Mouse (Mus musculus): ENCODE results near the gene Polrmt. TPM values are rescaled to one million over a fixed set of nuclear protein-coding genes. Genes with fewer than 3 reads are reported as not detected.

The Polrmt gene
- polyA plus RNA-seq, 1 experiment from 2014 or later = 31.8 TPM

- H3K27ac ChIP-seq (ENCODE audit: low read length) = no peak overlapping the region
- no peak for ATAC-seq (ENCODE audit: insufficient number of reproducible peaks, insufficient read depth, low FRiP score, low read depth)
- 89% methylated on average over 6 of the region's 6 CpGs for WGBS
- no peaks in the 10 kb centered on the region for H3K9me3 ChIP-seq (ENCODE audit: control insufficient read depth, low read depth, low read length)
- peaks cover 15% of the 10 kb centered on the region; the same call in 1 of the 2 replicates for H3K4me1 ChIP-seq (ENCODE audit: control insufficient read depth, insufficient read depth, low read length)
- no peak overlapping the region for H3K4me2 ChIP-seq (replicated peaks; ENCODE audit: low read depth, low read length)
- no peaks in the 10 kb centered on the region for H3K36me3 ChIP-seq (ENCODE audit: control insufficient read depth, insufficient read depth, low read length)
- H3K4me3 ChIP-seq (ENCODE audit: low read depth, low read length) = no peak overlapping the region
- H3K9ac ChIP-seq (replicated peaks; ENCODE audit: low read depth, low read length) = no peak overlapping the region
- no peaks in the 10 kb centered on the region for H3K27me3 ChIP-seq (ENCODE audit: control insufficient read depth, insufficient read depth, low read length)
Observed at GRCm38 (mm10) chr10:79698459-79698858, 47.9 kb downstream of the Polrmt start.

- no peak overlapping the region for H3K4me2 ChIP-seq (replicated peaks; ENCODE audit: low read depth, low read length)
- 72% methylated on average over 6 of the region's 6 CpGs for WGBS
- no peaks in the 10 kb centered on the region for H3K9me3 ChIP-seq (ENCODE audit: control insufficient read depth, low read depth, low read length)
- H3K36me3 ChIP-seq (ENCODE audit: control insufficient read depth, insufficient read depth, low read length) = no peaks in the 10 kb centered on the region
- no peak overlapping the region for H3K4me3 ChIP-seq (ENCODE audit: low read depth, low read length)
- ATAC-seq (ENCODE audit: insufficient number of reproducible peaks, insufficient read depth, low FRiP score, low read depth) = no peak
- H3K27ac ChIP-seq (ENCODE audit: low read length) = no peak overlapping the region
- no peak overlapping the region for H3K9ac ChIP-seq (replicated peaks; ENCODE audit: low read depth, low read length)
- H3K27me3 ChIP-seq (ENCODE audit: control insufficient read depth, insufficient read depth, low read length) = no peaks in the 10 kb centered on the region
- H3K4me1 ChIP-seq (ENCODE audit: control insufficient read depth, insufficient read depth, low read length) = peaks cover 15% of the 10 kb centered on the region; the same call in 1 of the 2 replicates
Observed at GRCm38 (mm10) chr10:79697916-79698315, 48.5 kb downstream of the Polrmt start.

- no peak overlapping the region for H3K9ac ChIP-seq (replicated peaks; ENCODE audit: low read depth, low read length)
- H3K4me3 ChIP-seq (ENCODE audit: low read depth, low read length) = no peak overlapping the region
- no peak overlapping the region for H3K4me2 ChIP-seq (replicated peaks; ENCODE audit: low read depth, low read length)
- H3K27me3 ChIP-seq (ENCODE audit: control insufficient read depth, insufficient read depth, low read length) = no peaks in the 10 kb centered on the region
- peaks cover 15% of the 10 kb centered on the region; the same call in 1 of the 2 replicates for H3K4me1 ChIP-seq (ENCODE audit: control insufficient read depth, insufficient read depth, low read length)
- H3K36me3 ChIP-seq (ENCODE audit: control insufficient read depth, insufficient read depth, low read length) = no peaks in the 10 kb centered on the region
- WGBS = 38% methylated on average over 9 of the region's 9 CpGs
- H3K27ac ChIP-seq (ENCODE audit: low read length) = peak overlapping the region; percentile 57
- H3K9me3 ChIP-seq (ENCODE audit: control insufficient read depth, low read depth, low read length) = peaks cover 2% of the 10 kb centered on the region; the same call in 1 of the 2 replicates
- ATAC-seq (ENCODE audit: insufficient number of reproducible peaks, insufficient read depth, low FRiP score, low read depth) = peak; percentile 68
Observed at GRCm38 (mm10) chr10:79696129-79696651, 50.2 kb downstream of the Polrmt start.

- peak overlapping the region; percentile 57; the same call in 1 of the 2 replicates for H3K27ac ChIP-seq (ENCODE audit: low read length)
- whole genome bisulfite sequencing = 55% methylated on average over 13 of the region's 13 CpGs
- H3K4me2 ChIP-seq (replicated peaks; ENCODE audit: low read depth, low read length) = no peak overlapping the region
- no peak overlapping the region for H3K9ac ChIP-seq (replicated peaks; ENCODE audit: low read depth, low read length)
- peak; percentile 46; the same call in 1 of the 2 replicates for ATAC-seq (ENCODE audit: insufficient number of reproducible peaks, insufficient read depth, low FRiP score, low read depth)
- H3K4me1 ChIP-seq (ENCODE audit: control insufficient read depth, insufficient read depth, low read length) = peaks cover 15% of the 10 kb centered on the region; the same call in 1 of the 2 replicates
- H3K4me3 ChIP-seq (ENCODE audit: low read depth, low read length) = no peak overlapping the region
- no peaks in the 10 kb centered on the region for H3K36me3 ChIP-seq (ENCODE audit: control insufficient read depth, insufficient read depth, low read length)
- peaks cover 2% of the 10 kb centered on the region; the same call in 1 of the 2 replicates for H3K9me3 ChIP-seq (ENCODE audit: control insufficient read depth, low read depth, low read length)
- H3K27me3 ChIP-seq (ENCODE audit: control insufficient read depth, insufficient read depth, low read length) = no peaks in the 10 kb centered on the region
Observed at GRCm38 (mm10) chr10:79695231-79696128, 50.9 kb downstream of the Polrmt start.

DNA sequence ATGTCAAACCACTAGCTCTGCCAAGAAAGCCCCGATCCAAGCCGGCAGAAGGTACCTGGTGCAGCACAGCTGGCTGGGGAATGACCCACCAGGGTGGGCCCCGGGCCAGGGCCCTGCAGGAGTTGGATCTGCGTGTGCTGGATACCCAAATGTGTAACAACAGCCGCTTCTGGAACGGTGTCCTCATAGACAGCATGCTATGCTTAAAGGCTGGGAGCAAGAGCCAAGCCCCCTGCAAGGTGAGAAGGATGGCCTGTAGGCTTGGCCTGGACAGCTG is 52.1 kb downstream of the Polrmt start:
- H3K4me1 ChIP-seq (ENCODE audit: control insufficient read depth, insufficient read depth, low read length) = peaks cover 15% of the 10 kb centered on the region; the same call in 1 of the 2 replicates
- peaks cover 1% of the 10 kb centered on the region for H3K36me3 ChIP-seq (ENCODE audit: control insufficient read depth, insufficient read depth, low read length)
- peaks cover 2% of the 10 kb centered on the region; the same call in 1 of the 2 replicates for H3K9me3 ChIP-seq (ENCODE audit: control insufficient read depth, low read depth, low read length)
- H3K27ac ChIP-seq (ENCODE audit: low read length) = no peak overlapping the region
- ATAC-seq (ENCODE audit: insufficient number of reproducible peaks, insufficient read depth, low FRiP score, low read depth) = no peak
- H3K27me3 ChIP-seq (ENCODE audit: control insufficient read depth, insufficient read depth, low read length) = no peaks in the 10 kb centered on the region
- H3K4me2 ChIP-seq (replicated peaks; ENCODE audit: low read depth, low read length) = no peak overlapping the region
- no peak overlapping the region for H3K4me3 ChIP-seq (ENCODE audit: low read depth, low read length)
- no peak overlapping the region for H3K9ac ChIP-seq (replicated peaks; ENCODE audit: low read depth, low read length)
- 85% methylated on average over 6 of the region's 6 CpGs for WGBS

DNA sequence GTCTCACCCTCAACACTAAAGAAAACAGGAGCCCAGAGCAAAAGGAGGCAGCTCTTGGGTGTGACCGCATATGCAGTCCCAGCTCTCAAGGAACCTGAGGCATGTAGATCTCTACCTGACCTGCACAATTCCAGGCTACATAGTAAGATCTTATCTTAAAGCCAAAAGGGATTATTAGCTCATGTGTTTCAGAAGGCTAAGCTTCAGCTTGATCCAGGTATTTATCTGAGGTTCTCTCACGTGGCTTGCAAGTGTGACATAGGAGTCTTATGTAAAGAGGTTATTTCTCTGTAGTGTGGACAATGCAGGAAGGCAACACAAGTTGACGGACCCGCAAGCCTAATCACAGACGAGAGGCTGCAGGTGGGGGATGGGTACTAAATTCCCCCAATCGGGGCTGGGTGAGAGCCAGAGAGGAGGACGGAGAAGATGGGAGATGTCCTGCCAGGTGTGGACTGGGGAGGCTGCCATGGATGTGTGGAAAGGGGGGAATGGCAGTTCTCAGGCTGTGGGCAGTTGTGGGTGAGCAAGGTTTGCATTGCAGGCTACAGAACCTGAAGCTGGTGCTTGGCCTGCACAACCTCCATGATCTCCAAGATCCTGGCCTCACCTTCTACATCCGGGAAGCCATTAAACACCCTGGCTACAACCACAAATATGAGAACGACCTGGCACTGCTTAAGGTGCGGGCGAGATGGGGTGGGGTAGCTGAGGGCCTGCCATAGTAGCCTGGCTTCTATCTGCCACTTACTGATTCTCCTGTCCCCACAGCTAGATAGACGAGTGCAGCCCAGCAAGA is 52.6 kb downstream of the Polrmt start:
- Histone ChIP-seq H3K4me2 (replicated peaks; ENCODE audit: low read depth, low read length) (no peak overlapping the region), H3K4me1 (ENCODE audit: control insufficient read depth, insufficient read depth, low read length) (peaks cover 15% of the 10 kb centered on the region; the same call in 1 of the 2 replicates), H3K27me3 (ENCODE audit: control insufficient read depth, insufficient read depth, low read length) (no peaks in the 10 kb centered on the region), H3K9me3 (ENCODE audit: control insufficient read depth, low read depth, low read length) (peaks cover 2% of the 10 kb centered on the region; the same call in 1 of the 2 replicates), H3K9ac (replicated peaks; ENCODE audit: low read depth, low read length) (no peak overlapping the region), H3K36me3 (ENCODE audit: control insufficient read depth, insufficient read depth, low read length) (peaks cover 6% of the 10 kb centered on the region), H3K27ac (ENCODE audit: low read length) (no peak overlapping the region), H3K4me3 (ENCODE audit: low read depth, low read length) (no peak overlapping the region)
- no peak for ATAC-seq (ENCODE audit: insufficient number of reproducible peaks, insufficient read depth, low FRiP score, low read depth)
- WGBS = 64% methylated on average over 12 of the region's 12 CpGs

DNA sequence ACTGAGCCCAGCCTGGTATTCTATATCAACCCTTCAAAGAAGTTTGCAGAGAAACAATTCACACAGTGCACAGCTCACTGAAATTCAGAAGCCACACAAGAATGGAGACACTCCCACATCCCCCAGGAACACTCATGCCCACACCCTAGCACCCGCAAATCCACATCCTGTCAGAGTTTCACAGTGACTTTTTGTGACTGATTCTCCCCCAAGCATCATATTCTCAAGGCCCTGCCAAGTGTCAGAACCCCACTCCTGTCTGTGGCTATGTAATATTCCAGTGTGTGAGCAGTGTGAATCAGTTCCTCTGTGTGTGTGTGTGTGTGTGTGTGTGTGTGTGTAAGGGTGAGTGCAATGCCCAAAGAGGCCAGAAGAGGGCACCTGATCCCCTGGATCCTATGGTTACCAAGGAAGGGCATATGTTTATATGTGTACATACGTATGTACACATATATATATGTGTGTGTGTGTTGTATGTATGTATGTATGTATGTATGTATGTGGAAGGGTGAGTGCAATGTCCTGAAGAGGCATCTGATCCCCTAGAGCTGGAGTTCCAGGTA is 54.3 kb downstream of the Polrmt start:
- Histone ChIP-seq H3K9me3 (ENCODE audit: control insufficient read depth, low read depth, low read length) (peaks cover 2% of the 10 kb centered on the region; the same call in 1 of the 2 replicates), H3K36me3 (ENCODE audit: control insufficient read depth, insufficient read depth, low read length) (peaks cover 22% of the 10 kb centered on the region), H3K4me1 (ENCODE audit: control insufficient read depth, insufficient read depth, low read length) (peaks cover 15% of the 10 kb centered on the region; the same call in 1 of the 2 replicates), H3K27ac (ENCODE audit: low read length) (no peak overlapping the region), H3K4me2 (replicated peaks; ENCODE audit: low read depth, low read length) (no peak overlapping the region), H3K27me3 (ENCODE audit: control insufficient read depth, insufficient read depth, low read length) (no peaks in the 10 kb centered on the region), H3K9ac (replicated peaks; ENCODE audit: low read depth, low read length) (no peak overlapping the region), H3K4me3 (ENCODE audit: low read depth, low read length) (no peak overlapping the region)
- WGBS = 96% methylated on average over 2 of the region's 2 CpGs
- no peak for ATAC-seq (ENCODE audit: insufficient number of reproducible peaks, insufficient read depth, low FRiP score, low read depth)

DNA sequence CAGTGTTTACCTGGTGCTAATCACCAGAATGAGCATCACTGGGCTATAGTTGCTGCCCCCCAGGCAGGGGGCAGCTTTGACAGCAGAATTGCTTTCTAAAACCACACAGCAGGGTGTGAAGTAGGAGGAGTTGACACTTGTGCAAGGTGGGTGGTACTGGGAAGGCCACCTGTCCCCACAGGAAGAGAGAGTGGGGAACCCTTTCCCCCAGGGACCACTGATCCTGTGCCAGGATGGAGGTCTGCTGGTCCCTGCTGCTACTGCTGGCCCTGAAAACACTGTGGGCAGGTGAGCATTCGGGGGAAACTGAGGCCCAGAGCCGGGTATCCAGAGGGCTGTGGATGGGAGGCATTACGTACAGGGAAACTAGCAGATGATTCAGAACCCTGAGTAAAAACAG is 57.2 kb downstream of the Polrmt start:
- Histone ChIP-seq H3K36me3 (ENCODE audit: control insufficient read depth, insufficient read depth, low read length) (peaks cover 49% of the 10 kb centered on the region), H3K27me3 (ENCODE audit: control insufficient read depth, insufficient read depth, low read length) (no peaks in the 10 kb centered on the region), H3K9me3 (ENCODE audit: control insufficient read depth, low read depth, low read length) (peaks cover 2% of the 10 kb centered on the region; the same call in 1 of the 2 replicates), H3K27ac (ENCODE audit: low read length) (no peak overlapping the region), H3K9ac (replicated peaks; ENCODE audit: low read depth, low read length) (no peak overlapping the region), H3K4me2 (replicated peaks; ENCODE audit: low read depth, low read length) (no peak overlapping the region), H3K4me3 (ENCODE audit: low read depth, low read length) (no peak overlapping the region), H3K4me1 (ENCODE audit: control insufficient read depth, insufficient read depth, low read length) (no peaks in the 10 kb centered on the region)
- ATAC-seq (ENCODE audit: insufficient number of reproducible peaks, insufficient read depth, low FRiP score, low read depth) = no peak
- 88% methylated on average over 3 of the region's 3 CpGs for WGBS
